Mouse (Mus musculus) CH12.LX (cell line): ENCODE measurements around the gene Mettl23. TPM values are rescaled to one million over a fixed set of nuclear protein-coding genes. Genes with fewer than 3 reads are reported as not detected.
A peak's percentile ranks its signal among the peaks of the same experiment; 100 is the strongest.

Source experiments
- DNase-seq: peaks from one replicate; pipeline ENCODE4 v3.0.0-alpha.2; 2013; ENCODE audit errors: extremely low read depth
- H3K27ac ChIP-seq: 2 replicates; pipeline ENCODE4 v1.5.1; 2012; ENCODE audit warnings: low read depth, mild to moderate bottlenecking, control low read depth, moderate library complexity; ENCODE audit not compliant: insufficient read depth
- H3K27me3 ChIP-seq: replicated peaks from 2 replicates; pipeline ENCODE3; 2012; ENCODE audit warnings: inconsistent platforms
- H3K36me3 ChIP-seq, 2 experiments: replicated peaks in 1 of 2; 2 replicates each; pipeline versions ENCODE3 to v1.6.1; 2012; ENCODE audit warnings: inconsistent platforms in 1 of 2, low read length in 1 of 2, mild to moderate bottlenecking in 1 of 2, mixed read lengths in 1 of 2, moderate library complexity in 1 of 2; ENCODE audit not compliant: control insufficient read depth in 1 of 2, insufficient read depth in 1 of 2
- H3K4me1 ChIP-seq, 2 experiments: 2 replicates each; pipeline ENCODE4 v1.6.1; 2012; ENCODE audit warnings: inconsistent platforms in 1 of 2, moderate library complexity in 1 of 2; ENCODE audit not compliant: insufficient read depth in 2 of 2, control insufficient read depth in 1 of 2
- H3K4me2 ChIP-seq: 2 replicates; pipeline ENCODE4 v1.6.1; 2012; ENCODE audit warnings: low read depth, mild to moderate bottlenecking, control low read depth; ENCODE audit not compliant: poor library complexity, insufficient read depth, severe bottlenecking
- H3K4me3 ChIP-seq, 3 experiments: fragments of 150-350 bp in 1 of 3; sonication (generic) in 1 of 3; replicated peaks in 1 of 3; 2 replicates each; pipeline versions ENCODE3 to v1.5.1; 2011 to 2012; ENCODE audit warnings: low read depth in 2 of 3, low read length in 2 of 3, mild to moderate bottlenecking in 2 of 3, moderate library complexity in 2 of 3, control low read depth in 1 of 3, improper control_type of control experiment in 1 of 3, inconsistent platforms in 1 of 3, mixed read lengths in 1 of 3; ENCODE audit not compliant: poor library complexity in 1 of 3
- H3K79me2 ChIP-seq: replicated peaks from 2 replicates; pipeline ENCODE4 v1.6.1; 2012; ENCODE audit warnings: mild to moderate bottlenecking, moderate library complexity; ENCODE audit not compliant: control insufficient read depth, poor library complexity, insufficient read depth, severe bottlenecking; ENCODE audit errors: extremely low read depth
- H3K9ac ChIP-seq: 2 replicates; pipeline ENCODE4 v1.6.1; 2012; ENCODE audit warnings: low read depth, mild to moderate bottlenecking, control low read depth, moderate library complexity; ENCODE audit not compliant: insufficient read depth
- H3K9me3 ChIP-seq: replicated peaks from 2 replicates; pipeline ENCODE3; 2012; ENCODE audit warnings: low read length, inconsistent platforms, mixed read lengths
- BHLHE40 ChIP-seq: IDR thresholded peaks from 2 replicates; pipeline ENCODE4 v1.6.1; 2011; ENCODE audit warnings: mild to moderate bottlenecking, low read depth, low read length, improper control_type of control experiment
- CHD1 ChIP-seq: IDR thresholded peaks from 2 replicates; pipeline ENCODE4 v1.6.1; 2012; ENCODE audit warnings: low read depth, low read length, improper control_type of control experiment, inconsistent platforms
- CHD2 ChIP-seq: IDR thresholded peaks from 2 replicates; pipeline ENCODE4 v1.6.1; 2011; ENCODE audit warnings: low read length, improper control_type of control experiment
- CTCF ChIP-seq, 2 experiments: IDR thresholded peaks in 1 of 2; conservative IDR thresholded peaks in 1 of 2; 2 replicates each; pipeline ENCODE4 v1.5.1; 2011 to 2012; ENCODE audit warnings: low read depth in 2 of 2, low read length in 2 of 2, improper control_type of control experiment in 1 of 2, inconsistent platforms in 1 of 2, mild to moderate bottlenecking in 1 of 2, moderate library complexity in 1 of 2
- JUND ChIP-seq: conservative IDR thresholded peaks from 2 replicates; pipeline ENCODE4 v1.6.1; 2011; ENCODE audit warnings: low read depth, low read length, improper control_type of control experiment
- KAT2A ChIP-seq: IDR thresholded peaks from 2 replicates; pipeline ENCODE4 v1.6.1; 2012; ENCODE audit warnings: low read length, improper control_type of control experiment, inconsistent platforms; ENCODE audit not compliant: insufficient replicate concordance
- MAFK ChIP-seq: IDR thresholded peaks from 2 replicates; pipeline ENCODE4 v1.6.1; 2011; ENCODE audit warnings: low read length, improper control_type of control experiment; ENCODE audit not compliant: insufficient replicate concordance
- MAX ChIP-seq: IDR thresholded peaks from 2 replicates; pipeline ENCODE4 v1.6.1; 2011; ENCODE audit warnings: low read length, improper control_type of control experiment
- MEF2A ChIP-seq: IDR thresholded peaks from 2 replicates; pipeline ENCODE4 v1.6.1; 2014; ENCODE audit warnings: low read depth, mild to moderate bottlenecking, inconsistent platforms, low read length, improper control_type of control experiment, borderline replicate concordance
- MXI1 ChIP-seq: IDR thresholded peaks from 2 replicates; pipeline ENCODE4 v1.6.1; 2011; ENCODE audit warnings: mild to moderate bottlenecking, low read depth, low read length, improper control_type of control experiment
- PAX5 ChIP-seq: IDR thresholded peaks from 2 replicates; pipeline ENCODE4 v1.6.1; 2012; ENCODE audit warnings: low read length, inconsistent platforms, mixed read lengths
- POLR2A ChIP-seq: IDR thresholded peaks from 2 replicates; pipeline ENCODE4 v1.6.1; 2011; ENCODE audit warnings: low read depth, mild to moderate bottlenecking, improper control_type of control experiment, low read length
- POLR2AphosphoS2 ChIP-seq: IDR thresholded peaks from 2 replicates; pipeline ENCODE4 v1.6.1; 2011; ENCODE audit warnings: low read depth, low read length, improper control_type of control experiment
- RAD21 ChIP-seq: IDR thresholded peaks from 2 replicates; pipeline ENCODE4 v1.6.1; 2011; ENCODE audit warnings: low read depth, mild to moderate bottlenecking, low read length, improper control_type of control experiment, moderate library complexity
- SIN3A ChIP-seq: IDR thresholded peaks from 2 replicates; pipeline ENCODE4 v1.6.1; 2012; ENCODE audit warnings: low read length, improper control_type of control experiment, inconsistent platforms
- TBP ChIP-seq: conservative IDR thresholded peaks from 2 replicates; pipeline ENCODE4 v1.6.1; 2011; ENCODE audit warnings: low read depth, low read length, improper control_type of control experiment
- TCF12 ChIP-seq: IDR thresholded peaks from 2 replicates; pipeline ENCODE4 v1.6.1; 2014; ENCODE audit warnings: low read depth, mild to moderate bottlenecking, inconsistent platforms, low read length, improper control_type of control experiment
- UBTF ChIP-seq: IDR thresholded peaks from 2 replicates; pipeline ENCODE4 v1.6.1; 2012; ENCODE audit warnings: low read depth, mild to moderate bottlenecking, inconsistent platforms, low read length, improper control_type of control experiment, moderate library complexity
- ZC3H11A ChIP-seq: IDR thresholded peaks from 2 replicates; pipeline ENCODE4 v1.6.1; 2012; ENCODE audit warnings: low read depth, mild to moderate bottlenecking, inconsistent platforms, low read length, improper control_type of control experiment
- ZKSCAN1 ChIP-seq: IDR thresholded peaks from 2 replicates; pipeline ENCODE4 v1.6.1; 2012; ENCODE audit warnings: low read depth, inconsistent platforms, low read length, improper control_type of control experiment, borderline replicate concordance
- ZMIZ1 ChIP-seq: IDR thresholded peaks from 2 replicates; pipeline ENCODE4 v1.6.1; 2012; ENCODE audit warnings: low read depth, mild to moderate bottlenecking, inconsistent platforms, low read length, improper control_type of control experiment
- dilution Hi-C: fragments of 300-500 bp; cut with MboI; formaldehyde crosslinking; loops from 2 replicates; pipeline ENCODE4 v1.14.3; 2020; ENCODE audit warnings: low sequenced_read_pairs; ENCODE audit not compliant: extremely low pct_unique_long_range_greater_than_20kb, extremely low pct_ligation_motif_present
- in situ Hi-C: fragments of 300-500 bp; cut with MboI; formaldehyde crosslinking; loops from 3 replicates; pipeline ENCODE4 v1.14.3; 2019; ENCODE audit warnings: low sequenced_read_pairs, low pct_ligation_motif_present, low pct_unique_long_range_greater_than_20kb, mixed read lengths
- polyA plus RNA-seq: library from polyadenylated mRNA; unstranded; fragments of >175 nt; gene quantifications from 2 replicates; pipeline ENCODE4 v1.2.1, GENCODE M21; 2012; ENCODE audit warnings: low read depth; ENCODE audit not compliant: insufficient read length
- total RNA-seq, 2 experiments: library from RNA; depleted of rRNA; stranded (reverse); fragments of 300-350 nt in 1 of 2; fragments of >200 nt in 1 of 2; gene quantifications; 2 replicates each; pipeline ENCODE4 v1.2.3; 2012 to 2014

Gene Mettl23
- total and polyA plus RNA-seq, 3 experiments: 44.5 to 64.9 (median 63.7) TPM

DNA sequence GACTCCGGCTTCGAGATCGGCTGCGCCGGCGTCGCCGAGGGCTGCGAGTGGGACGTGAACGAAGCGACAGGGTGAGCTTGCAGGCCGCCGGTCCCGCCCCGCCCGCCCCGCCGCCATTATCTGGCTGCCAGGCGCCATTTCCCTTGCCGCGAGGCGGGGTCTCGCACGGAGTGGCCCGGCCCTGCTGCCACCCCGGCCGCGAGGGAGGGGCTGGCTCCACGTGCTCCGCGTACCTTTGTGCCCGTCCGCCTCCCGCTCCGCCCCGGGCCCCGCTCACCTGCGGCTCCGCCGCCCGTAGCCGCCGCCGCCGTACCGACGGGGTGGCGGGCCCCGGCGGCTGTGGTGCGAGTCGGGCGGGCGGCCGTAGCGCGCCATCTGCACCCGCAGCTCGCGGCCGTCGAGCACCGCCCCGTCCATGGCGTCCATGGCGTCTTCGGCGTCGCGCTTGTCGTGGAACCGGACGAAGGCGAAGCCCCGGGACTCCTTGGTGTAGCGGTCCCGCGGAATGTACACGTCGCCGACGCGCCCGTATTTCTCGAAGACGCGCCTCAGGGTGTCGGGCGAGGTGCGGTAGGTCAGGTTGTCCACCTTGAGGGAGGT, 9.3 kb downstream of the Mettl23 start, which contains the start of gene Mfsd11 (continued):
- TF ChIP-seq SIN3A: no peak
- no peak for TF ChIP-seq POLR2A
- TF ChIP-seq CHD1: no peak

- Histone ChIP-seq H3K27me3 (no peaks in the 10 kb centered on the region), H3K27ac (peak within 1 kb of the TSS; percentile 92)
- DNase-seq: peak; percentile 95
- dilution Hi-C loops: no loop called here
- TF ChIP-seq ZMIZ1 (no peak), BHLHE40 (no peak), SIN3A (no peak), CHD1 (no peak), JUND (no peak), POLR2A (peak; percentile 99), CHD2 (no peak), PAX5 (no peak), CTCF (conservative IDR thresholded peaks at IDR 0.05 in 1 of 2, IDR thresholded peaks at IDR 0.05 in 1 of 2; ENCODE audit: low read depth in 2 of 2, low read length in 2 of 2) (no peak), UBTF (peak; percentile 70), ZKSCAN1 (no peak), MEF2A (no peak), TCF12 (no peak), ZC3H11A (no peak), MXI1 (no peak), TBP (peak; percentile 98), KAT2A (no peak), MAX (no peak), RAD21 (no peak), MAFK (no peak), POLR2AphosphoS2 (no peak)
- TF ChIP-seq, all 38 proteins: peak for 3
- Histone ChIP-seq H3K9me3 (no peaks in the 10 kb centered on the region), H3K36me3 (peaks cover 26 to 44% of the 10 kb centered on the region in 2 experiments), H3K79me2 (peaks cover 40% of the 10 kb centered on the region), H3K9ac (peak within 1 kb of the TSS; percentile 92), H3K4me1 (peaks cover 0 to 32% of the 10 kb centered on the region in 2 experiments; a peak in 2 of 4 replicates), H3K4me3 (peak within 1 kb of the TSS; percentile 88 to 95 (median 92)), H3K4me2 (peak within 1 kb of the TSS; percentile 97)
- in situ Hi-C loops: no loop called here
Observed at GRCm38 (mm10) chr11:116852891-116853511, 9.9 kb downstream of the Mettl23 start, which contains the start of gene Srsf2. Srsf2 (minus strand) TSS chr11:116853094.
